Mouse (Mus musculus) gastrocnemius, adult 18-20 months (tissue): ENCODE measurements around the gene Efnb2. TPM values are rescaled to one million over a fixed set of nuclear protein-coding genes. Genes with fewer than 3 reads are reported as not detected.

Source experiments
- DNase-seq: peaks from one replicate; pipeline ENCODE4 v3.0.0; 2021; ENCODE audit warnings: low spot score
- long read RNA-seq, 2 experiments: library from polyadenylated mRNA; stranded (forward); transcript quantifications; one replicate each; pipeline ENCODE4 v2.0.0; 2021
- total RNA-seq, 2 experiments: library from RNA; stranded (reverse); gene quantifications; 2 replicates each; pipeline ENCODE4 v1.2.3; 2021

The Efnb2 gene
- 1 to 10 TPM; 3.0 to 6.7 TPM for total RNA-seq
- long read RNA-seq, experiment 1, full-length matches to known transcripts, result 3 of 4 reads
- long read RNA-seq, experiment 1, partial matches to known transcripts, result 0 of 4 reads
- long read RNA-seq, experiment 1, other reads (novel, unspliced or antisense), result 1 of 4 reads
- long read RNA-seq, experiment 2, partial matches to known transcripts, result 0 of 1 reads
- long read RNA-seq, experiment 2, other reads (novel, unspliced or antisense), result 1 of 1 reads

GRCm38 (mm10) chr8:8661103-8661758 is at the start of gene Efnb2:
Gene Efnb2, minus strand, starts transcription at chr8:8661242.
- DNase-seq, result peak; percentile 93

DNA sequence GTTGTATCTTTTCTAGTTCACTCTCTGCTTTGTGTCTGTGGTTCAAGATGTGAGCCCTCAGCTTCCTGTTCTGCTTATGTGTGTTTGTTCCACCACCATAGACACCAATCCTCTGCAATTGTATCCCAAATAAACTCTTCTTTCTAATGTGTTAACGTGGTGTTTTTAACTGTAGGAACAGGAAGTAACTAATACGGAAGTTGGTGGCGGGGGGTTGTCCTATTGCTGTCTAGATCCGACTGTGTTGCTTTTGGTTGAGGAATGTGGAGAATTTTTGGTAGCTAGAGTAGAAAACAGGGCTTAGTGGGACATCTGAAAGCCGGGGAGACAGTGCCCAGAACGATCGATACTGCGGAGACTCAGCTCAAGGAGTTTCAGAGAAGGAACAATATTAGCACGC is 43.8 kb upstream of the Efnb2 start:
- no peak for DNase-seq

GRCm38 (mm10) chr8:8703668-8704067 is 42.6 kb upstream of the Efnb2 start:
- no peak for DNase-seq

GRCm38 (mm10) chr8:8700821-8701220 is 39.8 kb upstream of the Efnb2 start:
- no peak for DNase-seq

- no peak for DNase-seq
Measured at GRCm38 (mm10) chr8:8700229-8700628, 39.2 kb upstream of the Efnb2 start.

DNA sequence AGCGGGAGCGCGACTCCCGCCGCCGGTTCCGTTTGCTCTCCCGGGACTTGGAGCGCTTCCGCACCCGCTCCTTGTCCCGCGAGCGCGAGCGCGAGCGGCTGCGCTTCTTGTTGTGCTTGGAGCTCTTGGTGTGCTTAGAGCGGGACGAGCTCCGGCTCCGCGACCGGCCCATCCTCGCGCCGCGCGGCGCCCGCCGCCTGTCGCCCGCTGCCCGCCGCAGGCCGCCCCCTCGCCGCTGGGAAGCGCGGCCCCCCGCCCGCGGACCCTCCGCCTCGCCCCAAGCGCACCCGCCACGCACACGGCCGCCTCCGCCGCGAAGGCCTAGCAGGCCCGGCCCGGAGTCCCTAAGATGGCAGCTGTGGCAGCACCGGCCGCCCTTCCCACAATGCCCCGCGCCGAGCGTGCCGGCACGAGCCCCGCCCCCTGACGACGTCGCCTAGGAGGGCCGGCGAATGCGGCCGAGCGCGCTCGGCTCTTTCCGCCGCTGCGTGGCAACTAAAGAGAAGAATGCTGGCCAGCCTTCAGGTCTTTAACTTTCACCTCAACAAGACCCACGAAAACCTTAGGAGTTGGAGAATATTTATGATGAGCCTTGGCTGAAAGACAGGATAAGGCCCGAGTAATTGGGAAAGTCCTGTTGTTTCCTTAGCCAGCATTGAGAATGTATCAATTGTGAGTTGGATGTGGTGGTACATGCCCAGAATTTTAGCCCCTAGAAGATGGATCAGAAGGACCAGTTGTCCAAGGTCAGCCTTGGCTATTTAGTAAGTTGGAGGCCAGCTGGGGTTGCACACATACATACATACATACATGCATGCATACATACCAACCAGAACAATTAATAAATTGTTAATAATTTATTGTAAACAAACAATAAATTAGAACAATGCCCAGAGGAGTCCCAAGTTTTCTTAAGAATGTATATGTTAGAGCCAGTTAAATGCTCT is 29.4 kb upstream of the Efnb2 start, which contains the start of gene Arglu1:
Gene Arglu1, minus strand, starts transcription at position 376 of the 947 bp plus-strand sequence.
- peak; percentile 95 for DNase-seq

DNA sequence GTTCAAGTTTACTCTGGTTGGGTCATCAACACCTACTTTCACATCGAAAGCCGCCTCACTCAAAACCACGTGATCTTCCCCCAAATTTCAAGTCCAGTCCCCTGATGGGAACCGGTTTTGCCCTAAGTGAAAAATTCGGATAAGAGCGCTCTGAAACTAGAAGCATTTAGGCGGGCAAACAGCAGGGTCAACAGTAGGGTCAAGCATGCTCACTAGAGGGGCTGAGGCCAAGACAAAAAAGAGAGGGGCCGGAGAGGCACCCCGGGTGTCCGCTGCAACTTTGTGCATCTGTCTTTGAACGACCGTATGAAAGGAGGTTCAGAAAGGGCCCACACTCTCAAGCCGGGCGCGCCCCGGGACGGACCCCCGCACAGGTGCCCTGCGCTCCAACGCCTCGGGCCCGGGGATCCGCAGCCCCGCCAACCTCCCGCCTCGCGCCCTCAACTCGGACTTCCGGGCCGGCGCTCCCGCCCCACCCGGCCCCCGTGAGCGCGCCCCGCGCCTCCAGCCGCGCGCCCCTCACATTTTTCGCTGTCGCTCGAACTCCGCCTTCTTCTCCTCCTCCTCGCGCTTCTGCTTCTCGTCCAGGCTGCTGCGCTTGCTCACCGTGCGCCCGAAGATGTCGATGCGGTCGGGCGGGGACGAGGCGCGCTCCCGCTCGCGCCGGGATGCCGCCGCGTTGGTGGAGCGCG is 28.6 kb upstream of the Efnb2 start:
- DNase-seq, result peak; percentile 34

DNA sequence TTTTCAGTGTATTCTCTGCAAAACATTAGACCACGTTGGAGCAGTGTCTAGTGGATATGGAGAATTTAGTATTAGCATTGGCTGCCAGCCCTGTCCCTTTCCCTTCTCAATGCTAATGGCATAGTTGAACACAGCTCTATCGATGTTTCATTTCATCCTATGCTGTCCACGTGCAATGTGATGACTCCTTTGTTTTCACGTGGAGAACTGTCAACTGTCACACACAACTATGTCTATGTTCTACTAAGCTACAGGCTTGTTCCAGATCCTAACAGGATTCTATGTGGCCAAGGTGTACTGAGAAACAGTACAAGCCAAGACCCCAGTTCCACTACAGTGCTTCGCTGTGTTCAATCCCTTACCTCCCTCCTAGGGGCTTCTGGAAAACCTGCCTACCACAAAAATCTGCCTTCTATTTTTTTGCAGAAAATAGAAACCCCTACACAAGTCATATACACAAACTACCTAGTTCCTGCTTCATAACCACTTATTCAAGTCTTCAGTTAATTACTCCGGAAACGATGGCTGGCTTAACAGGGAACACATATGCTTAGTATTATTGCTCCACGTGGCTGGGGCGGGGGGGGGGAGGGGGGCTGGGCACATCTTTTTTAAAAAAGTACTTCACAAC is 27.9 kb upstream of the Efnb2 start:
- DNase-seq, result no peak

GRCm38 (mm10) chr8:8685517-8685916 is 24.5 kb upstream of the Efnb2 start:
- DNase-seq, result no peak

DNA sequence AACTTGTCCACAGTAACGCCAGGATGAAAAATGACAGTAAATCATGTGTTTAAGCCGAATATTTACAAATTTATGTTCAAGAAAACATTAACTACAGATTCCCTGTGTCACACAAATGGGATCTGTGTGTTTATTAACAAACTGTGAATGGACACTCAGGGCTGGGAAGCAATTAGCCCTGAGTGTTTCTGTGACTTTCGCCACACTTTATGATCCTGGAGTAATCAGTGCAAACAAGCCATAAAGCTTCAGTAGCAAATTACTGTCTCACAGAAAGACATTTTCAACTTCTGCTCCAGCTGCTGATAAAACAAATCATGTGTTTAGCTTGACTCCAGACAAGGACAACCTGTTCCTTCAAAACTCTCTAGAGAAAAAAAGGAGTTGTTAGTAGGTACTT is 21.7 kb upstream of the Efnb2 start:
- DNase-seq, result no peak

DNA sequence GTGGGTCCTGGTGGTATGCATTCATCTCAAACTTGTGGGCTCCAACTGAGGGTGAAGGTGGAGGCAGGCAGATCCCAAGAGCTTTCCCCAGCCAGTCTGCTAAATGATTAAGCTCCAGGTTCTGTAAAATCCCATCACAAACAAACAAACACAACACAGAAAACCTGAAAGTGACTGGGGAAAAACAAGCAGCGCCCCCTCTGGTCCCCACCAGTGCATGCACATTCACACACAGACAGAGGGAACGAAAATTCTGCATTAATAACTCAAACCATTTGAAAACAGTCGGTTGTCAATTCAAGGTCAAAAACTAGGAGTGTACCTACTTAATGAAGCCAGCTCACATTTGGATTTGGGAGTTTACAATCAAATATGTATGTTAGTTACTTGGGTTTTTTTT is 17.2 kb upstream of the Efnb2 start:
- no peak for DNase-seq

DNA sequence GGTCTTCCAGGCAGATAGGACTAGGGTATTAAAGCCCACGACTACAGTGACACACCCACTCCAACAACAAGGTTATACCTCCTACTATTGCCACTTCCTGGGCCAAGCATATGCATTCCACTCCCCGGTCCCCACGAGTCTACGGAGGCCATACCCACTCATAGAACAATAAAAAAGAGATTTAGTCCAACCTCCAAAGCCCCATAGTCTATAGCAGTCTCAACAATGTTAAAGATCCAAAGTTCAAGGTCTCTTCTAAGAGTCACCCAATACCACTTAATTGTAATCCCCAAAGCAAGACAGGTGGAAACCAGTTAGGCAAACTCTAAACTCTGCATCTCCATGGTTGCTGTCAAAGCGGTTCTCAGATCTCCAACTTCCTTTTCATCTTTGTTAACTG is 13.8 kb upstream of the Efnb2 start:
- no peak for DNase-seq

DNA sequence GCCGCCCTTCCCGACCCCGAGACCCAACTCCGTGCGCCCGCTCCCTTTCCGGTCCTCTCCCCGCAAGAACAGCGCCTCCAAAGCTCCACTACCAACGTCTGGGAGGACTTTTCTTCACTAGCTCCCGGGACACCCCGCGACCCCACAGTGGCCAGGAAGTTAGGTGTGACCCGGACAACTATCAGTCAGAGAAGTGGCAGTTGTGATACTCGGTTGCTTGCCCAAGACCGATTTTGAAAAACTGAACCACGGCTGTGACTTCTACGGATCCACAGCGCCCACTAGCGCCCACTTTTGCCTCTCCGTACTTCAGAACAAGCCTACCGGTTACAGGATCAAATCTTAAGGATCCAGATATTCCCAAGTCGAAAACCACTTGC is 707 bp upstream of the Efnb2 start:
- DNase-seq, result peak; percentile 89

GRCm38 (mm10) chr8:8660307-8661098 is 539 bp downstream of the Efnb2 start:
- no peak for DNase-seq

DNA sequence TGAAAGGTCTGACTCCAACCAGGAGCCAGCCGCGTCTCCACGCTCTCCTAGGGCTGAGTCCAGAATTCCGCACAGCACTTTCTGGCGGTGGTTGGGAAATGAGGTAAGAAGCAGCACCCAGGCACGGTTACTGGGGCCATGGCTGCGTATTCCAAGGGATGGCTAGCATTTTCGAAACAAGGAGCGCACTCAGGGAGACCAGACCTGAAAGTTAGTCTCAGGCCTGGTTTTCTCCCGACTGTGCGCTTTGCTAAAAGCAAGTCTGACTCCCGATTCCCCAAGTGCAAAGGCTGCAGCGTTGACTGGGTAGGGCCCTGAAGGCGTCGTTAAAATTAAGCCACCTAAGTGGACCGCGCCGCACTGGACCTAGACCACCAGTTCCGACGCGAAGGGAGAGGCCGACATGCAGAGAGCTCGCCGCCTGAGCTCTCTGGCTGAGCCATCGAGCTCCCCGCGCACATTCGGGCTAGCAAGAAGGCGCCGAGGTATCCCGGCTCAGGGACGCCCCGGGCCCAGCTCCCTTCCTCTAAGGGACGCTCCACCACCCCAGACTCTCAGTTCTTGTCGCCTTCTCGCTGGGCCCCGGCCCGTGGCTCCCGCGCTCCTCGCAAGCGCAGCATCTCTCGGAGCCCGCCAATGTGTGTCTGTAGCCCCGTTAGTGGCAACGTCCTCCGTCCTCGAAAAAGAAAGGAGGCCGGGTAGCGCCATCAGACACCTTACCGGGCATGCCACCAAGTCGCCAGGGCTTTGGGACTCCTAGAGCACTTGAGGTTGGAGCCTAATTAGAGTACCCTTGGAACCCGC is 1.3 kb downstream of the Efnb2 start:
- peak; percentile 10 for DNase-seq

DNA sequence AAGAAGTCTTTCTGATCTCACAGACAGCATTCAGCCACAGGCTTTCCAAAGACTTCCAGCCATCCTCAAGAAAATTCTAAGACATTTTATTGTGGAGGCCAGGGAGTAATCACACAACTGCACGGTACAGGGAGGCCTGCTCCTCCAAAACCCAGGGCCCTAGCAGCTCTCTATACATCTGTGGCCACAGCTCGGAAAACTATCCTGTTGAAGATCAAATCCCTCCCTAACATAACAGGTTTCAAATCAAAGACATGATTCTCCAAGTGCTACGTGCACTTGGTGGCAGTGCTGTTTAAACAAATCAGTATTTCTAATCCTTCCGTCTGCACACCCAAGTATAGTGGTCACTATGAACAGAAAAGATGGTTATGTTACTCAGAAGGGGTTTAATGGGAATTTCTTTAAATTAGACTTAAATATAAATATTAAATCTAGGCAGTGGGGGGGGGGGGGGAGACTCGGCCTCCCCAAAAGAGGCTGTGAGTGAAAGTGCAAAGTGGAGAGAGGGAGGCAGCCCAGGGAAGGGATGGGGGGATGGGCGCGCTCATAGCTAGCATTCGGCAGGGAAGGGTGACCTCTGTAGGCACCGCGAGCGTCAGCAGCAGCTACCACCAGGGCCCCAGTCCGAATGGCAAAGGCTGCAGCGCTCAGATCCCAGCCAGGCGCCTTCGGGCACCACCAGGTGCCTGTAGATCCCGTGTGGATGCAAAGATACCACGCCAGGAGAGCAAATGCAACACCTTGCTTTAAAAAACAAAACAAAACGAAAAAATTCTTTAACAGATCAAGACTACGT is 2.4 kb downstream of the Efnb2 start:
- peak; percentile 75 for DNase-seq

GRCm38 (mm10) chr8:8657692-8658355 is 3.2 kb downstream of the Efnb2 start:
- DNase-seq, result no peak
